Mouse (Mus musculus) ES-Bruce4 (cell line): Measurements from ENCODE around the gene Znrf1.

Experiments used
- CTCF ChIP-seq: IDR thresholded peaks from one replicate; pipeline ENCODE4 v1.8.1; 2011; ENCODE audit warnings: low read depth, low read length
- POLR2A ChIP-seq: IDR thresholded peaks from one replicate; pipeline ENCODE4 v1.8.1; 2011; ENCODE audit warnings: low read length; ENCODE audit not compliant: insufficient read depth

DNA sequence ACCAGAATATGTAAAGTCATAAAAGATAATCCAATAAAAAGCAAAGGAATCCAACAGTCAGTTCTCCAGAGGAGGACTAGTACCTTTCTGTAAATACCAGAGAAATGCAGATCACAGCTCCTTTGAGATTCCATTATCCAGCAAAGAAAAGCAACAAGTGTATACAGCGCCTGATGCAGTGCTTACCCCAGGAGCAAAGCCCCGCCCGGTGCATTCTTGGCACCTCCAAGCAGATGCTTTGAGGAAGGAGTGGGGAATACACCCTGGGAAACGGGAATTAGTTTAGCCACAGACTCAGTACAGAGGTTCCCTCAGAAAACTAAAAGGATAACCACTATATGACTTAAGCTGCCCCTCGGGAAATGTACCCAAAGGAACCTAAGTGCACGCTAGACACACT is 12.3 kb downstream of the Znrf1 start:
- TF ChIP-seq POLR2A (no peak), CTCF (no peak)
